Mouse (Mus musculus) spleen, adult 2 months (tissue): ENCODE results near the gene Hemgn. TPM values are rescaled to one million over a fixed set of nuclear protein-coding genes. Genes with fewer than 3 reads are reported as not detected.

Experiments
- DNase-seq, 2 experiments: peaks; one replicate each; pipeline versions ENCODE4 v3.0.0 to v3.0.0-alpha.2; 2012 to 2021; ENCODE audit warnings: low spot score in 2 of 2, low read depth in 1 of 2
- H3K27ac ChIP-seq: fragments of 200-500 bp; 2 replicates; pipeline ENCODE4 v1.5.1; 2012; ENCODE audit warnings: low read length, inconsistent platforms; ENCODE audit not compliant: insufficient read depth
- H3K27me3 ChIP-seq: fragments of 200-500 bp; 2 replicates; pipeline ENCODE4 v1.6.1; 2012; ENCODE audit warnings: mild to moderate bottlenecking, moderate library complexity, low read length, inconsistent platforms; ENCODE audit not compliant: control insufficient read depth, insufficient read depth
- H3K36me3 ChIP-seq: fragments of 200-500 bp; 2 replicates; pipeline ENCODE4 v1.6.1; 2012; ENCODE audit warnings: mild to moderate bottlenecking, low read length, inconsistent platforms; ENCODE audit not compliant: control insufficient read depth, insufficient read depth
- H3K4me1 ChIP-seq: fragments of 200-500 bp; 2 replicates; pipeline ENCODE4 v1.6.1; 2011; ENCODE audit warnings: inconsistent platforms; ENCODE audit not compliant: control insufficient read depth, insufficient read depth, insufficient read length
- H3K4me3 ChIP-seq: fragments of 200-500 bp; 2 replicates; pipeline ENCODE4 v1.5.1; 2011; ENCODE audit warnings: mild to moderate bottlenecking, inconsistent platforms; ENCODE audit not compliant: insufficient read depth, insufficient read length; ENCODE audit errors: extremely low read depth
- CTCF ChIP-seq: fragments of 200-500 bp; IDR thresholded peaks from 2 replicates; pipeline ENCODE4 v1.5.1; 2011; ENCODE audit warnings: mild to moderate bottlenecking, inconsistent platforms; ENCODE audit not compliant: insufficient read depth, insufficient read length, insufficient replicate concordance; ENCODE audit errors: extremely low read depth
- POLR2A ChIP-seq: fragments of 200-500 bp; IDR thresholded peaks from 2 replicates; pipeline ENCODE4 v1.6.1; 2011; ENCODE audit warnings: low read depth, low read length, inconsistent platforms
- WGBS: fragments of 180-500 bp; shearing (Covaris S2); methylation state at CpG from one replicate; pipeline ENCODE4 v1.1.7; 2018; 5-methylcytosine and 5-hydroxymethylcytosine counted together
- polyA plus RNA-seq: library from polyadenylated mRNA; depleted of rRNA; stranded (reverse); fragments of >200 nt; gene quantifications from 2 replicates; pipeline ENCODE4 v1.2.3, GENCODE M21; 2012

Gene Hemgn
- polyA plus RNA-seq, 1 experiment, result 9.8 TPM

DNA sequence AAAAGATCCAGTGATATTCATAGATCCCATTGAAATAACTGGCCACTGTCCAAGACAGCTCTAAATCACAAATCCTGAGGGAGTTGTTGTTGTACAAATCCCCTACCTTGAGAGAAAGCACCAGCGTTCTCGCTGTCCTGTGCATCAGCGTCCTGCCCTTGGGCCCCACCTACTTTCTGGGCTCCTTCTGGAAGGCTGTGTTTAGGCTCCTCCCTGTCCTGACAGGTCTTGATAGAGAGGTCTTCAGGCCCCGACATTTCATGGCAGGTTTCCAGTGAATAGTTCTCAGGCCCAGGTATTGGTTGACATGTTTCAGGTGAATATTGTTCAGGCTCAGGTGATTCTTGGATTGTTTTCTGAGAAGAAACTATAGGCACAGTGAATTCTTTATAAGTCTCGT is 17.6 kb downstream of the Hemgn start:
- Histone ChIP-seq H3K4me3 (no peak overlapping the region), H3K4me1 (no peaks in the 10 kb centered on the region; the same call in 1 of the 2 replicates)
- 77% methylated on average over 5 of the region's 5 CpGs for WGBS

GRCm38 (mm10) chr4:46394388-46394787 is 18.9 kb downstream of the Hemgn start:
- Histone ChIP-seq H3K36me3 (no peaks in the 10 kb centered on the region), H3K27ac (no peak overlapping the region; the same call in 1 of the 2 replicates), H3K4me3 (no peak overlapping the region), H3K27me3 (no peaks in the 10 kb centered on the region), H3K4me1 (peaks cover 2% of the 10 kb centered on the region; the same call in 1 of the 2 replicates)
- 77% methylated on average over 2 of the region's 2 CpGs for WGBS
- TF ChIP-seq CTCF, result no peak
- no peak for TF ChIP-seq POLR2A
- peak in 1 of 2 experiments; percentile 12 for DNase-seq

More for the DNA sequence above, 17.6 kb downstream of the Hemgn start:
- TF ChIP-seq POLR2A (no peak), CTCF (no peak)
- no peak for DNase-seq
- no peaks in the 10 kb centered on the region for H3K27me3 ChIP-seq
- no peak overlapping the region for H3K27ac ChIP-seq
- H3K36me3 ChIP-seq, result no peaks in the 10 kb centered on the region

DNA sequence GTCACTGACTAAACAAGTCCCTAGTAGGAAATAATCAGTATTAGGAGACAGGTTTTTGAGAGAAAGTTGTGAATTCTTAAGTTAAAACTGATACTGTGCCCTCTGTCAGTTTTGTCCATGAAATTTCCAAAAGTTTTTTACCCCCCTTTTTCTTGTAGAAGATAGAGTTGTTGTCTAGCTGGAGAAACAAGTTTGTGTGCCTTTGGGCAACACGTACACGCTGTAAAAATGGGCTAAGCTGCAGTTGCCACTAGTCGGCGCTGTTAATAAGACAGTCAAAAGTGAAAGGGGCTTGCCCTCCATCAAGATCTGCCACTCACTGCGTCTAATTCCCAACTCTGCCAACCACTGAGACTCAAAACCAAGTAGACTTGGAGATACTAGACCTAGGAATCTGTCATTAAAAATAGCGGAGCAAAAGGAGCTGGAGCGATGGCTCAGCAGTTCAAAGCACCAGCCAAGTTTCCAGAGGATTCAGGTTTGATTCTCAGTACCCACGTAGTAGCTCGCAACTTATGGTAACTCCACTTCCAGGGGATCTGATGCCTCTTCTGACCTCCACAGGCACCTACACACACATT is 22.8 kb downstream of the Hemgn start:
- Histone ChIP-seq H3K27ac (no peak overlapping the region), H3K4me3 (0 out of 2 replicates have a peak overlapping the region, but pooled peaks have one; percentile 21), H3K27me3 (no peaks in the 10 kb centered on the region), H3K36me3 (peaks cover 4% of the 10 kb centered on the region), H3K4me1 (peaks cover 2% of the 10 kb centered on the region; the same call in 1 of the 2 replicates)
- no peak for TF ChIP-seq POLR2A
- peak; percentile 70; the same call in 1 of the 2 replicates for TF ChIP-seq CTCF
- DNase-seq, result peak; percentile 79 to 86
- 15% methylated on average over 9 of the region's 9 CpGs for WGBS

DNA sequence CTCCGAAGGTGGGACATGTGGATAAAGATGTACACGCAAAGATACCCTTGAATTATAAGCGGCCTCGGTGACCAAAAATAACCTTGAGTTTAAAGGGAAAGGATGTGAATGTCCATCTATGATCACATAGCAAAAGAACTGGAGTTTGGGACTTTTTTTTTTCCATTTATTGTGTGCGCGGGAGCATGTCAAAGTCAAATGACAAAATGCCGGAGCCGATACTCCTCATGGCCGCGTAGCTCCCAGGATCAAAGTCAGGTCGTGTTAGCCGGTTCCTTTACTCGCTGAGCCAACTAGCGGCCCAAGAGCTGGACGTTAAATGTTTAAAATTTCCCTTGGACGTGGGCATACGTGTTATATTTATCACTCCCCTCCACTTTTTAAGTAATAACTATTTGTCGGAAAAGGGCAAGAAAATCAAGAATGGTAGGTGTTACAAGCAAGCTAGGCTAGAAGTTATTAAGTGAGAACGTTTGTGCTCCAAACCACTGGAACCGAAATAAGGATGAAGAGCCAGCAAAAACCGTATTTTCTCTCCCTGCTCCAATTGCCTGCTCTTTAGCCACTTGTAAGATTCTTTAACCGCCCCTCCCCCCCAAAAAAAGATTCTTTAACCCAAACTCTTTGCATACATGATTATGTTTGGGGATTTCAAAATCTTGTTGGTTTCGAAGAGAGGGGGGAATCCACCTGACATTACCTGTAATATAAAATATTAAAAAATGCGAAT is 23.5 kb downstream of the Hemgn start:
- H3K27me3 ChIP-seq, result no peaks in the 10 kb centered on the region
- H3K4me1 ChIP-seq, result peaks cover 2% of the 10 kb centered on the region; the same call in 1 of the 2 replicates
- peak overlapping the region; percentile 98 for H3K27ac ChIP-seq
- TF ChIP-seq CTCF (no peak), POLR2A (no peak)
- H3K4me3 ChIP-seq, result peak overlapping the region; percentile 86
- H3K36me3 ChIP-seq, result peaks cover 10% of the 10 kb centered on the region
- 1% methylated on average over 24 of the region's 24 CpGs for WGBS
- DNase-seq, result peak in 1 of 2 experiments; percentile 25

DNA sequence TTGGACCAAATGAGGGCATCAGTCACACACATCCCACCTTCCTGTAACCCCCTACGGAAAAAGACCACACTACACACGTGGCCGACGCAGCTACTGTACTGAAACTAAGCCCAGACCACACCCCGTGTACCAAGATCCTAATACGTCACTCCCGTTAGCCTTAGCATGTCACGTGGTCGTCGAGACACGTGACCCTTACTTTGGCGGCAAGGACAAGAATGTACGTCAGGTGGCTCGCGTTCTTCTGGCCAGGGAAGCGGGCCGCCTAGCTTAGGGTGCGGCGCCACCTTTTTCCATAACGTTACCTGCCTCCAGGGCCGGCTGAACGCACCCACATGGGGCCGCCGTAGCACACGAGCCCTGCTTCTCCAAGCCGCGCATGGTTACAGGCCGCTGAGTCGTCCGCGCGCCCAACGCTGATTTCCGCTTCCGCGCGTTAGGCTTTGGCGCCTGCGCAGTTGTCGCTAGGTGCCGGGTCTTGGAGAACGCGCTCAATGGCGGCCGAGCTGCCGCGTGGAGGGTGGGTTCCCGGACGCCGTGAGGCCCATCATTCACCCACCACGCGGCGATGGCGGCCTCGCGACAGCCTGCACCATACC is 24.2 kb downstream of the Hemgn start, which contains the start of gene Trmo:
Gene Trmo, minus strand, starts transcription at position 425 of the 599 bp plus-strand sequence.
- peak; percentile 93 for TF ChIP-seq POLR2A
- no peak for TF ChIP-seq CTCF
- H3K4me3 ChIP-seq, result peak within 1 kb of the TSS; percentile 86
- peaks cover 2% of the 10 kb centered on the region; the same call in 1 of the 2 replicates for H3K4me1 ChIP-seq
- DNase-seq, result peak; percentile 93 to 98
- H3K27ac ChIP-seq, result peak within 1 kb of the TSS; percentile 98
- WGBS, result under 1% methylated on average over 56 of the region's 56 CpGs
- no peaks in the 10 kb centered on the region for H3K27me3 ChIP-seq
- peaks cover 12% of the 10 kb centered on the region for H3K36me3 ChIP-seq

- WGBS, result 1% methylated on average over 5 of the region's 5 CpGs
- no peak for TF ChIP-seq POLR2A
- no peak for TF ChIP-seq CTCF
- H3K36me3 ChIP-seq, result peaks cover 12% of the 10 kb centered on the region
- peak overlapping the region; percentile 86 for H3K4me3 ChIP-seq
- H3K27ac ChIP-seq, result 0 out of 2 replicates have a peak overlapping the region, but pooled peaks have one; percentile 98
- no peak for DNase-seq
- no peaks in the 10 kb centered on the region for H3K27me3 ChIP-seq
- peaks cover 2% of the 10 kb centered on the region; the same call in 1 of the 2 replicates for H3K4me1 ChIP-seq
These were observed 24.8 kb downstream of the Hemgn start for GRCm38 (mm10) chr4:46388556-46388955.
